Mouse (Mus musculus): ENCODE data around the gene Capn2.

DNA sequence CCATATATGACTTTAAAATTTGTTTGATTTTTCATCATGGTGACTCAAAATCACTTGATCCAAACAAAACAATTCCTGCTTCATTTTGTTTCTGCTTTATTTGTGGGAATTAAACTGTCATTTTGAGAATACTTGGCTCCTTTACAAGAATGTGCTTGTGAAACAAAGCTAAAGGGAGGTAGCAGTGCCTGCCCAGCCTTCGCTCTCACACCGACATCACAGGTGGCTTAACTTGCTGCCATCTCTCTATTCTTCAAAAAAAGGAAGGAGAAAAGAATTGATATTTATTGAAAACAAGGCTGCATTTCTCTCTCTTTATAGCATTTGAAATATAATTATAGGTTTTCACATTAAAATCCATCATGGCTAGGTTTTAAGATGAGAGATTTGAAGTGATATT lies 93.1 kb downstream of the Capn2 start:
- TF ChIP-seq CTCF (IDR thresholded peaks at IDR 0.05; ENCODE audit: low read depth) (no peak), EP300 (IDR thresholded peaks at IDR 0.05; ENCODE audit: low read depth) (no peak)
